Mouse (Mus musculus) fat pad, adult 2 months (tissue): ENCODE measurements around the gene Slc25a38.
"Not testable (repeated sequence)": the region's sequence is repeated elsewhere in the genome, so short reads cannot be mapped to it uniquely, and the experiment has no call there.

Experiments
- DNase-seq: peaks from one replicate; pipeline ENCODE4 v3.0.0-alpha.2; 2011; ENCODE audit warnings: low read depth, low spot score; ENCODE audit errors: extremely low read depth

Gene Slc25a38

DNA sequence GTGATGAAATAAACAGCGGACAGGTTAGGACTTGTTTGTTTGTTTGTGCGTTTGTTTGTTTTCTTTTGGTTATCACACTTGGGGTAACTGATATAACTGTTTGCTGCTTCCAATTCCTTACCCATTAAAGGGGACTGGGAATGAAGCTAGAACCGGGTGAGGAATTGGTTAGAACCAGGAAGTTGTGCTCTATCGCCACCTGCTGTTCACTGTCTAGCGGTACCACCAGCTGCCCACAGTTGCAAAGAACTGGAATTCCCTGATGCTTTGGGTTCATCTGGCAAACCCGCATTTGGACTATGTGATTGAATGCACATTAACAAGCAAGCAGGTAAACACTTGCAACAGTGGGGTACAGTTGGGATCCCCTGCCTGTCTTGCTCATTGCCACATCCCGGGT is 11.5 kb upstream of the Slc25a38 start:
- DNase-seq, result no peak

DNA sequence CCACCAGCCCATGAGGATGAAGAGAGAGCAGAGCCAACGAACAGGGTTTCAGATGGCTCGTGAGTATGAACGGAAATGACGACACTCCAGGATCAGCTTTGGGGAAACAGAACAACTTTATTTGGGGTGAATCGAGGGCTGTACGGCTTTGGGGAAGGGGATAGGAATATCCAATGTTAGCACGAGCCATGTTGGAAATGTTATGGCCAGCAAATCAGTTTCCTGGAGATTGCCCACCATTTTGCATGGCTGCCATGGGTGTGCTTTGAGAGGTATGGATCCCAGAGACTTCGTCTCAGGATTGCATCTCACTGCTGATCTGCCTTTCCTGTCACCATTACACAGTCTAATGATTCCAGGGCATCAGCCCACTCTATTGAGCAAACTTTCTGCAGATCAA is 10.9 kb upstream of the Slc25a38 start:
- no peak for DNase-seq

GRCm38 (mm10) chr9:120101165-120101564 is 9.0 kb upstream of the Slc25a38 start:
- no peak for DNase-seq

DNA sequence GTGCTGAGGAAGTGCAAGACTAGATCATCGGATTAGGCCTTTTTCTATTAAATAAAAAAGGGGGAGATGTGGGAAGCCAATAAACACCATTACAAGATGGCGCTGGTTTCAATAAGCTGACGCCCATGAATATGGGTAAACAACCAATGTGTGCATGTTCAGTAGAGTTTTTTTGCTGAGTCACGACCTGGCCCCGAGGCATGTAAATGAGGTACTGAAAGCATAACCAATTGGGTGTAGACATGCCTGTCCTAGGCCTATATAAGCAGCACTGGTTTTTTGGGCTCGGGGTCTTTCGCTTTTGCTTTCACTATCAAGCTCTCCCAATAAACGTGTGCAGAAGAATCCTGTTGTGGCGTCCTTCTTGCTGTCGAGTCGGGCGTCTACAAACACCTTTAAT is 1.2 kb upstream of the Slc25a38 start:
- DNase-seq, result not testable (repeated sequence)

DNA sequence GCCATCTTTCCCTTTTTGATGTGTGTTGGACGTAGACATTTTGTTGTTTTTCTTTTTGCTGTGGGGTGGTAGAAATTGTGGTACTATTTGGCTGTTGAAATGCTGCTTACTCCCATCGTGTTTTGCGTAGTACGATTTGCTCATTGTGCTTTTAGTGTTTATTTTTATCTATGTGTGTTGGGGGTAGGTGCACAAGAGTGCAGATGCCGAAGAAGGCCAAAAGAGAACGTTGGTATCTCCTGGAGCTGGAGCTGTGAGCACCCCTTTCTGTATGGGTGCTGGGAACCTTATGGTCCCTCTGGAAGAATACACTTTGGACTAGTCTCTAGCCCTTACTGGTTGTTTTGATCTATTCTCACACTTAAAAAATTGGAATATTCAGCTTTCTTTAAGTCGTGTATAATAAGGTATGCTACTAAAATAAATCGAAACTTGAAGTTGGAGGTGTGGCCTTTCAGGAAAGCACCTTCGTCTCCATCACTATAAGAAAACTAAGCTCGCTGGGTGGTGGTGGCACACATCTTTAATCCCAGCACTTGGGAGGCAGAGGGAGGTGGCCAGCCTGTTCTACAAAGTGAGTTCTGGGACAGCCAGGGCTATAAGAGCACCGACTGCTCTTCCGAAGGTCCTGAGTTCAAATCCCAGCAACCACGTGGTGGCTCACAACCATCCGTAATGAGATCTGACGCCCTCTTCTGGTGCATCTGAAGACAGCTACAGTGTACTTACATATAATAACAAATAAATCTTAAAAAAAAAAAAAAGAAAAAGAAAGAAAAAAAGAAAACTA is 1.2 kb downstream of the Slc25a38 start:
- DNase-seq, result no peak

GRCm38 (mm10) chr9:120112472-120112871 is 2.3 kb downstream of the Slc25a38 start:
- DNase-seq, result no peak

- no peak for DNase-seq
These were observed 3.3 kb downstream of the Slc25a38 start for GRCm38 (mm10) chr9:120113456-120113855.

- DNase-seq, result no peak
These were observed 4.0 kb downstream of the Slc25a38 start for GRCm38 (mm10) chr9:120114051-120114788.

DNA sequence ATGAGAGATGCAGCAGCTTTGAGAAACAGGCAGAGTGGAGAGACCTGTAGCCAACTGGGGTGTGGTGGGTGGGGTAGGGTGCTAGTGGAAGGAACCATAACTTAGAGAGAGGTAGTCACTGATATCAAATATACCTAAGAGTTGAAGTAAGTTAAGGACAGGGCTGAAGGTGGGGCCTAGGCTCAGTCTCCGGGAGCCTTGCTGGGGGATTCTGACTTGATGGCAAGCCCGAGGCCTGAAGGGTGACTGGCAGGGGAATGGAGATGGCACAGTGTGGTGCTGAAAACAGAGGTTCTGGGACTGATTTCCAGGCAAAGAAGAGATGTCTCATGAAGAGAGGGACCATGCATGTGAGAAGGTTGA is 4.6 kb downstream of the Slc25a38 start:
- DNase-seq, result no peak

- DNase-seq, result no peak
These were observed 5.4 kb downstream of the Slc25a38 start for GRCm38 (mm10) chr9:120115580-120115979.

- no peak for DNase-seq
These were observed 6.0 kb downstream of the Slc25a38 start for GRCm38 (mm10) chr9:120116184-120116624.

GRCm38 (mm10) chr9:120118212-120118611 is 8.0 kb downstream of the Slc25a38 start:
- DNase-seq, result no peak

- DNase-seq, result no peak
These were observed 10.3 kb downstream of the Slc25a38 start for GRCm38 (mm10) chr9:120120503-120120902.

- DNase-seq, result no peak
These were observed 16.7 kb downstream of the Slc25a38 start for GRCm38 (mm10) chr9:120126868-120127267.

- DNase-seq, result peak; percentile 73
These were observed 17.5 kb downstream of the Slc25a38 start, which contains the start of gene Rpsa for GRCm38 (mm10) chr9:120127538-120128251. Gene Rpsa (plus strand): TSS chr9:120127689.

DNA sequence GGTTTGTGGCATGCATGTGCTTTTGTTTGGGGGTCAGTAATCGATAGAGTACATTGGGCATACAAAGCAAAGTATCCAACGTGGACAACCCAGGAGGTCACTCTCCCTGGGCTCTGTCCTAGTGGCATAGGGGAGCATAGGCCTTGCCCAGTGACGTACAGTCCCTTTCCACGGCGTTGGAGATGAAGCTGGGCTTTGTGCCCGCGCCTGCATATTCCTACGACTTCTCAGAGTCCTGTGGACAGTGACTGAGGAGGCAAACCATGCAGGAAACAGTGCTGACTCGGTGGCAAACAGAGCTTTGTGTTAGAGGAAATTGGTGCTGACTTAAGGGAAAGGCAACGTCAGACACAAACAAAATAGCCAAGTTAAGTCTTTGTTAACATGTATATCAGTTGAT is 19.1 kb downstream of the Slc25a38 start:
- DNase-seq, result no peak

DNA sequence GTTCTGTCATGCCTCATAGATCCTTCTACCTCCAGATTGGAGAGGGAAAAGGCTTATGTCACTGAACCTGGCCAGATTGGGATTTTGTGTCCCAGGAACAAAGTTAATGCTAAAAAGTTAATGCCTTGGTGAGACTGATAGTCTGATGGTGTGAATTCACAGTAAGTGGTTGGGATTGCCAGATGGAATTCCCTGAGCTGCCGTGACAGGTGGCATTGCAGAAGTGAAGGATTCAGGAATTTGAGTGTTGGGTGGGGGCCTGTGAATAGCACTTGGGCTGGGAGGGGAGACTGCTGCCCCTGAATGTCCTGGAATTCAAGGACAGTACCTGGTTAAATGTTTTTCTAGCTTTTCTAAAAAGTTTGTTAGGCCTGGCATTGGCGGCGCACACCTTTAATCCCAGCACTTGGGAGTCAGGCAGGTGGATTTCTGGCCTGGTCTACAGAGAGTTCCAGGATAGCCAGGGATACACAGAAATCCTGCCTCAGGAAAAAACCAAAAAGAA is 21.7 kb downstream of the Slc25a38 start:
- no peak for DNase-seq

DNA sequence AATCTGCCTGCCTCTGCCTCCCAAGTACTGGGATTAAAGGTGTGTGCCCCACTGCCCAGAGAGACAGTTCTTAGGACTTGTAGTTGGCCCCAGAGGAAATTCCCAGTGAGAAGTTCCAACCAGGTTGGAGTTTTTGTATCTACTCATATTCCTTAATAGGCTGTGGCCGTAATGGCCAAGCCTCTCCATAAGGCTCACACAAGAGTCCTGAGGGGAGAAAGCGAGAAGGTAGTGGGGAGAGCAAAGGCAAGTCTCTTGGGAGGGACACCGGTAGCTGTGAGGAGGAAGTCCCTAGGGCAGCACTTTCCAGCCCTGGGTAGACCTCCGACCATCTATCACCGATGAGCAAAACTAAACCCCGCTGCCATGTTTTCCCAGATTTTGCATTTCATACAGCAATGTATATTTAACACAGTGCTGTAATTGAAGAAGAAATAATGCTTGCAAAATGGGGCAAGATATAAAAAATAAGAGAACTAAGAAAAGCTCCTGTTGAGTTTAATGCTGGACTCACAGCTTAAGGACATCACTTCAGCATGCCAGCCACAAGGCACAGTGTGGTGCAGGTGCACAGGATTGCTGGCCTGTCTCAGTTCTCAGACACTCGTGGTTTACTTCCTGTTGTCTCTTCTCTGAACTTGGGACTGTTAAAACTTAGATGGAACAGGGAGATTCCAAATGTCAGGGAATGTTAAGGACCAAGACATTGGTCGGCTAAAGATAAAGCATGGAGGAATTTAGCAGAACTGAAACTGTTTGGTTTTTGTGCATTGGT is 23.0 kb downstream of the Slc25a38 start:
- no peak for DNase-seq

- DNase-seq, result no peak
These were observed 23.7 kb downstream of the Slc25a38 start for GRCm38 (mm10) chr9:120133755-120134475.
